8 mouse cellular contexts compared by ENCODE assay signal in the genomic region with DNA sequence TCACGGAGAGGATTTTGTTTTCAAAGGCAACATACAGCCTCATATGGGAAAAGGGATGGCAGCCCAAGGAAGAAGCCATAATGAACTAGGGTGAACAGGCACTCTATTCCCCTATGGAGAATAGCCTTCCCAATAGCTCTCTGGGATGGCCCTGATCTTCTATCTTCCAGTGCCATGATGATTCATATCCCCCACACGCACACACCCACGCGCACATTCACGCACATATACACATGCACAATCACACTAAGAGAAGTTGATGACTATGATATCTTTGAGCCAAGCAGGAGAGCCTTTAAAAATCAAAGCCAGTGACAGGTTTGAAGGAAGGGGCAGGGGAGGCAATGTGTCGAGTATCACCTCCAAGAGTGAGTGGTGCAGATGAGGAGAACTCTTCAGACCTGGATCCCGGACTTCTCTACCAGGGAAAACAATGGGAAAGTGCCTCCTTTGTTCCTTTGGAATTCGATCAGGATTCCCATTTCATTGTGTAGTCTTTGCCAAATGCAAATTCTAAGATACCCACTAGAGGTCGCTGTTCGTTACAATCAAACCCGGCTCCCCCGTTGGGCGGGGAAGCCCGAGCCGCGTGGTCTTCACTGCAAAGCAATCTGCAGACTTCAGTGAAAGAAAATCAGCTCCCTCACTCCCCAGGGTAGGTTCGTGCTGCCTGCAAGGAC.
DNase-seq lines count a peak whose midpoint lies in the region; ATAC-seq and TF ChIP-seq lines count a peak whose summit lies in the region.

No protein-coding gene starts in this region.

- peak; percentile 17 for ATAC-seq in Patski
- ATAC-seq in hindbrain, postnatal 0 days = peak; percentile 92

- H3K27ac ChIP-seq in gastrocnemius, adult 2 months = 0 out of 2 replicates have a peak overlapping the region, but pooled peaks have one; percentile 32
- peak overlapping the region; percentile 41; the same call in 1 of the 2 replicates for H3K27ac ChIP-seq in hindbrain, postnatal 0 days

- no peak for DNase-seq in Patski (ENCODE audit: low read depth, low spot score)
- DNase-seq in cerebellum, postnatal 14 days = peak; percentile 93
- DNase-seq in gastrocnemius, adult 2 months = peak; percentile 76
- DNase-seq in hindbrain, postnatal 0 days (ENCODE audit: low spot score) = peak; percentile 97
- DNase-seq in left cerebral cortex, adult 18-20 months (ENCODE audit: low spot score in 2 of 2) = peak; percentile 76 to 77
- peak; percentile 74 to 85 for DNase-seq in lung, postnatal 4 days
- DNase-seq in right cerebral cortex, adult 18-20 months = peak; percentile 70
- peak; percentile 65 for DNase-seq in urinary bladder, postnatal 25 days (ENCODE audit: low spot score)

- H3K27me3 ChIP-seq in Patski = no peaks in the 10 kb centered on the region
- no peaks in the 10 kb centered on the region for H3K27me3 ChIP-seq in hindbrain, postnatal 0 days (ENCODE audit: insufficient read depth, low read length)

- peak overlapping the region; percentile 53 for H3K4me3 ChIP-seq in gastrocnemius, adult 2 months
- no peak overlapping the region for H3K4me3 ChIP-seq in hindbrain, postnatal 0 days (ENCODE audit: low read length)

- peak overlapping the region; percentile 30 for H3K4me2 ChIP-seq in hindbrain, postnatal 0 days (ENCODE audit: low read depth, low read length)

- no peaks in the 10 kb centered on the region for H3K4me1 ChIP-seq in hindbrain, postnatal 0 days (ENCODE audit: insufficient read depth, low read length)

- 12% methylated on average over 17 of the region's 17 CpGs for WGBS in hindbrain, postnatal 0 days

- 0 out of 2 replicates have a peak overlapping the region, but pooled peaks have one; percentile 26 for H3K9ac ChIP-seq in hindbrain, postnatal 0 days (replicated peaks; ENCODE audit: low read length)

- POLR2A ChIA-PET in Patski (lab: Charles Lee) = interaction anchor here (0.7 to 2.3 kb wide), 3 partner anchors 131 to 279 kb away, joined by 3 to 9 read pairs (median 4); no protein-coding TSS in a partner anchor

- peak; percentile 92 for TF ChIP-seq CTCF in Patski (IDR thresholded peaks at IDR 0.05)
- peak; percentile 91 for TF ChIP-seq CTCF in gastrocnemius, adult 2 months (IDR thresholded peaks at IDR 0.05)
- TF ChIP-seq CTCF in hindbrain, postnatal 0 days (IDR thresholded peaks at IDR 0.05; ENCODE audit: low read depth) = peak; percentile 86

- no peaks in the 10 kb centered on the region for H3K36me3 ChIP-seq in hindbrain, postnatal 0 days (ENCODE audit: insufficient read depth, low read length)

- in situ Hi-C loops in Patski (cut with MboI; ENCODE audit: low pct_unique_long_range_greater_than_20kb) = loop anchor here (5.0 kb wide), 2 partner anchors 67 to 283 kb away; no protein-coding TSS in a partner anchor

- intact Hi-C loops in gastrocnemius, adult 2 months (cut with DNase I) = loop anchor here (1.0 to 10.0 kb wide), 4 partner anchors 69 to 281 kb away; no protein-coding TSS in a partner anchor

- CTCF ChIA-PET in Patski (lab: Charles Lee) = interaction anchor here (0.8 to 5.7 kb wide), 8 partner anchors 11 to 545 kb away, joined by 3 to 42 read pairs (median 5); no protein-coding TSS in a partner anchor

- no peaks in the 10 kb centered on the region for H3K9me3 ChIP-seq in hindbrain, postnatal 0 days (ENCODE audit: low read length)
